Mouse (Mus musculus) hindbrain, embryonic 11.5 days (tissue): ENCODE results near the gene C87499. TPM values are rescaled to one million over a fixed set of nuclear protein-coding genes. Genes with fewer than 3 reads are reported as not detected.

Experiments used
- ATAC-seq: fragments of 200-750 bp; cut with Nextera tagmentation; 2 replicates; pipeline ENCODE4 v1.8.0; 2017; ENCODE audit warnings: mild to moderate bottlenecking, moderate TSS enrichment, moderate library complexity; ENCODE audit not compliant: low FRiP score
- DNase-seq: peaks from one replicate; pipeline ENCODE4 v3.0.0-alpha.2; 2015; ENCODE audit warnings: low spot score
- H3K27ac ChIP-seq: fragments of 300-500 bp; sonication (generic); 2 replicates; pipeline ENCODE4 v1.5.1; 2014; ENCODE audit warnings: mild to moderate bottlenecking, low read depth, low read length
- H3K27me3 ChIP-seq: fragments of 300-500 bp; sonication (generic); 2 replicates; pipeline ENCODE4 v1.6.1; 2014; ENCODE audit warnings: mild to moderate bottlenecking, low read length, moderate library complexity, mixed read lengths; ENCODE audit not compliant: control insufficient read depth, insufficient read depth
- H3K36me3 ChIP-seq: fragments of 300-500 bp; sonication (generic); 2 replicates; pipeline ENCODE4 v1.6.1; 2014; ENCODE audit warnings: mild to moderate bottlenecking, low read length, moderate library complexity, mixed read lengths; ENCODE audit not compliant: control insufficient read depth, insufficient read depth
- H3K4me1 ChIP-seq: fragments of 300-500 bp; sonication (generic); replicated peaks from 2 replicates; pipeline ENCODE4 v1.6.1; 2014; ENCODE audit warnings: low read length, mixed read lengths; ENCODE audit not compliant: control insufficient read depth, insufficient read depth
- H3K4me2 ChIP-seq: fragments of 300-500 bp; sonication (generic); replicated peaks from 2 replicates; pipeline ENCODE4 v1.6.1; 2014; ENCODE audit warnings: mild to moderate bottlenecking, low read depth, low read length
- H3K4me3 ChIP-seq: fragments of 300-500 bp; sonication (generic); 2 replicates; pipeline ENCODE4 v1.5.1; 2014; ENCODE audit warnings: low read depth, low read length
- H3K9ac ChIP-seq: fragments of 300-500 bp; sonication (generic); 2 replicates; pipeline ENCODE4 v1.6.1; 2014; ENCODE audit warnings: low read depth, low read length
- H3K9me3 ChIP-seq: fragments of 300-500 bp; sonication (generic); 2 replicates; pipeline ENCODE4 v1.6.1; 2016; ENCODE audit warnings: low read length; ENCODE audit not compliant: control insufficient read depth
- WGBS: fragments of 180-500 bp; shearing (Covaris S2); extraction: QIAGEN DNeasy Blood & Tissue Kit; methylation state at CpG from one replicate; pipeline ENCODE4 v1.1.7; 2014; 5-methylcytosine and 5-hydroxymethylcytosine counted together
- polyA plus RNA-seq: library from polyadenylated mRNA; unstranded; fragments of >200 nt; fragmentation: Nextera tagmentation; extraction: Ambion mirVana; gene quantifications from 2 replicates; pipeline ENCODE4 v1.2.1, GENCODE M21; 2014

C87499 gene
- polyA plus RNA-seq, 1 experiment from 2014 or later: not detected

- Histone ChIP-seq H3K9ac (no peak overlapping the region), H3K4me3 (no peak overlapping the region), H3K27ac (no peak overlapping the region; the same call in 1 of the 2 replicates), H3K9me3 (no peaks in the 10 kb centered on the region), H3K27me3 (no peaks in the 10 kb centered on the region), H3K4me2 (0 out of 2 replicates have a peak overlapping the region, but pooled peaks have one; percentile 22), H3K36me3 (no peaks in the 10 kb centered on the region), H3K4me1 (no peaks in the 10 kb centered on the region)
- DNase-seq (peak; percentile 100), ATAC-seq (peak; percentile 93)
- 22% methylated on average over 11 of the region's 11 CpGs for WGBS
Measured at GRCm38 (mm10) chr4:88641077-88641831, 7.0 kb upstream of the C87499 start.

GRCm38 (mm10) chr4:88640704-88641076 lies 6.5 kb upstream of the C87499 start:
- peak overlapping the region; percentile 22; the same call in 1 of the 2 replicates for H3K4me2 ChIP-seq
- H3K4me1 ChIP-seq: no peaks in the 10 kb centered on the region
- H3K27ac ChIP-seq: no peak overlapping the region
- DNase-seq (no peak), ATAC-seq (no peak)
- no peak overlapping the region for H3K9ac ChIP-seq
- 69% methylated on average over 8 of the region's 8 CpGs for WGBS
- H3K27me3 ChIP-seq: no peaks in the 10 kb centered on the region
- no peaks in the 10 kb centered on the region for H3K36me3 ChIP-seq
- H3K9me3 ChIP-seq: no peaks in the 10 kb centered on the region
- H3K4me3 ChIP-seq: no peak overlapping the region

- H3K4me2 ChIP-seq: no peak within 1 kb of the TSS
- H3K27me3 ChIP-seq: no peaks in the 10 kb centered on the region
- DNase-seq: no peak
- no peak within 1 kb of the TSS for H3K9ac ChIP-seq
- ATAC-seq: no peak
- H3K4me3 ChIP-seq: no peak within 1 kb of the TSS
- H3K36me3 ChIP-seq: no peaks in the 10 kb centered on the region
- H3K4me1 ChIP-seq: no peaks in the 10 kb centered on the region
- no peak within 1 kb of the TSS for H3K27ac ChIP-seq
- no peaks in the 10 kb centered on the region for H3K9me3 ChIP-seq
Measured at GRCm38 (mm10) chr4:88603276-88603675, 30.9 kb downstream of the C87499 start, which contains the start of gene Ifna12. TSS of gene Ifna12 (minus strand) at chr4:88603376.

- no peak within 1 kb of the TSS for H3K9ac ChIP-seq
- no peaks in the 10 kb centered on the region for H3K36me3 ChIP-seq
- H3K9me3 ChIP-seq: no peaks in the 10 kb centered on the region
- no peak for DNase-seq
- 97% methylated on average over 1 of the region's 1 CpGs for WGBS
- no peak for ATAC-seq
- no peak within 1 kb of the TSS for H3K27ac ChIP-seq
- no peak within 1 kb of the TSS for H3K4me2 ChIP-seq
- no peaks in the 10 kb centered on the region for H3K4me1 ChIP-seq
- no peaks in the 10 kb centered on the region for H3K27me3 ChIP-seq
- H3K4me3 ChIP-seq: no peak within 1 kb of the TSS
Measured at GRCm38 (mm10) chr4:88592285-88592684, 41.9 kb downstream of the C87499 start, which contains the start of gene Ifna9. TSS of gene Ifna9 (minus strand) at chr4:88592385.

Other genes with a start within 250 kb of the C87499 start
- 4.5 and 4.8 TPM in 2 replicates for gene Hacd4, start 195.5 kb downstream of the C87499 start, polyA plus RNA-seq
- gene Ifnb1, start 111.6 kb downstream of the C87499 start, polyA plus RNA-seq: not detected in 2 replicates
- gene Ifna15, start 76.2 kb downstream of the C87499 start, polyA plus RNA-seq: not detected in 2 replicates
- gene Ifna14, start 62.6 kb downstream of the C87499 start, polyA plus RNA-seq: not detected in 2 replicates
- not detected in 2 replicates for gene Ifna9, start 42.0 kb downstream of the C87499 start, polyA plus RNA-seq
- gene Ifna12, start 31.0 kb downstream of the C87499 start, polyA plus RNA-seq: not detected in 2 replicates
- not detected in 2 replicates for gene Ifna13, start 10.0 kb upstream of the C87499 start, polyA plus RNA-seq
- gene Ifna16, start 42.5 kb upstream of the C87499 start, polyA plus RNA-seq: not detected in 2 replicates
- not detected in 2 replicates for gene Ifna2, start 49.5 kb upstream of the C87499 start, polyA plus RNA-seq
- not detected in 2 replicates for gene Ifnab, start 56.9 kb upstream of the C87499 start, polyA plus RNA-seq
- 0.77 and 1.2 TPM in 2 replicates for gene Gm26566, start 87.4 kb upstream of the C87499 start, polyA plus RNA-seq
- gene Klhl9, start 88.1 kb upstream of the C87499 start, polyA plus RNA-seq: 136 and 150 TPM in 2 replicates
- gene Gm13271, start 120.5 kb upstream of the C87499 start, polyA plus RNA-seq: not detected in 2 replicates
- gene Gm13283, start 125.7 kb upstream of the C87499 start, polyA plus RNA-seq: 0.20 and 0.32 TPM in 2 replicates
- not detected in 2 replicates for gene Gm13290, start 139.4 kb upstream of the C87499 start, polyA plus RNA-seq
- not detected in 2 replicates for gene Gm13289, start 142.5 kb upstream of the C87499 start, polyA plus RNA-seq
- not detected in 2 replicates for gene Gm13272, start 145.4 kb upstream of the C87499 start, polyA plus RNA-seq
- not detected in 2 replicates for gene Ifnz, start 147.7 kb upstream of the C87499 start, polyA plus RNA-seq
- not detected in 2 replicates for gene Gm13276, start 151.3 kb upstream of the C87499 start, polyA plus RNA-seq
- not detected in 2 replicates for gene Gm13277, start 154.2 kb upstream of the C87499 start, polyA plus RNA-seq
- gene Gm13278, start 157.1 kb upstream of the C87499 start, polyA plus RNA-seq: not detected in 2 replicates
- gene Gm13275, start 160.1 kb upstream of the C87499 start, polyA plus RNA-seq: not detected in 2 replicates
- not detected in 2 replicates for gene Gm13279, start 163.0 kb upstream of the C87499 start, polyA plus RNA-seq
- gene Gm13285, start 165.3 kb upstream of the C87499 start, polyA plus RNA-seq: 0.40 and 0.82 TPM in 2 replicates
- gene Gm13287, start 168.8 kb upstream of the C87499 start, polyA plus RNA-seq: not detected in 2 replicates
- gene Gm13288, start 171.1 kb upstream of the C87499 start, polyA plus RNA-seq: not detected in 2 replicates
- gene Ifna7, start 181.8 kb upstream of the C87499 start, polyA plus RNA-seq: not detected in 2 replicates
- not detected in 2 replicates for gene Ifna11, start 185.5 kb upstream of the C87499 start, polyA plus RNA-seq
- not detected in 2 replicates for gene Ifna6, start 193.0 kb upstream of the C87499 start, polyA plus RNA-seq
- not detected in 2 replicates for gene Ifna5, start 201.1 kb upstream of the C87499 start, polyA plus RNA-seq
- not detected in 2 replicates for gene Ifna4, start 207.4 kb upstream of the C87499 start, polyA plus RNA-seq
- not detected in 2 replicates for gene Ifna1, start 215.7 kb upstream of the C87499 start, polyA plus RNA-seq
- gene Ifne, start 245.8 kb upstream of the C87499 start, polyA plus RNA-seq: not detected in 2 replicates